Mouse (Mus musculus) bone marrow, adult 2 months (tissue): ENCODE measurements around the gene Sgta.

Source experiments
- CTCF ChIP-seq: fragments of 200-500 bp; IDR thresholded peaks from 2 replicates; pipeline ENCODE4 v1.5.1; 2011; ENCODE audit warnings: low read length, control low read depth; ENCODE audit not compliant: control insufficient read depth, insufficient read depth
- POLR2A ChIP-seq: fragments of 200-500 bp; IDR thresholded peaks from 2 replicates; pipeline ENCODE4 v1.6.1; 2011; ENCODE audit warnings: low read depth, mild to moderate bottlenecking, control low read depth, low read length, borderline replicate concordance; ENCODE audit not compliant: control insufficient read depth

GRCm38 (mm10) chr10:81050645-81051044, 9.3 kb downstream of the Sgta start:
- TF ChIP-seq CTCF (peak; percentile 41; the same call in 1 of the 2 replicates), POLR2A (no peak)
